Mouse (Mus musculus) MEL (cell line): ENCODE data around the gene Smarca4. TPM values are rescaled to one million over a fixed set of nuclear protein-coding genes. Genes with fewer than 3 reads are reported as not detected.
A peak's percentile ranks its signal among the peaks of the same experiment; 100 is the strongest.

Source experiments
- DNase-seq: peaks from one replicate; pipeline ENCODE4 v3.0.0; 2011; ENCODE audit warnings: low read depth, low spot score
- H3K27ac ChIP-seq: 2 replicates; pipeline ENCODE4 v1.5.1; 2012; ENCODE audit warnings: low read depth, mild to moderate bottlenecking, control low read depth, low read length, moderate library complexity; ENCODE audit not compliant: control insufficient read depth
- H3K27me3 ChIP-seq, 2 experiments: fragments of 150-350 bp in 1 of 2; sonication (generic) in 1 of 2; 2 replicates each; pipeline ENCODE4 v1.6.1; 2012; ENCODE audit warnings: low read length in 2 of 2, mild to moderate bottlenecking in 2 of 2, improper control_type of control experiment in 1 of 2, moderate library complexity in 1 of 2; ENCODE audit not compliant: insufficient read depth in 2 of 2, control insufficient read depth in 1 of 2
- H3K36me3 ChIP-seq, 2 experiments: 2 replicates each; pipeline ENCODE4 v1.6.1; 2012 to 2014; ENCODE audit warnings: low read length in 2 of 2, improper control_type of control experiment in 1 of 2, inconsistent platforms in 1 of 2, mild to moderate bottlenecking in 1 of 2; ENCODE audit not compliant: insufficient read depth in 2 of 2, control insufficient read depth in 1 of 2
- H3K4me1 ChIP-seq, 2 experiments: fragments of 150-350 bp in 1 of 2; sonication (generic) in 1 of 2; 2 replicates each; pipeline ENCODE4 v1.6.1; 2012; ENCODE audit warnings: low read length in 2 of 2, improper control_type of control experiment in 1 of 2, mild to moderate bottlenecking in 1 of 2; ENCODE audit not compliant: insufficient read depth in 2 of 2, control insufficient read depth in 1 of 2
- H3K4me3 ChIP-seq, 2 experiments: fragments of 150-350 bp in 1 of 2; sonication (generic) in 1 of 2; 2 replicates each; pipeline ENCODE4 v1.5.1; 2012; ENCODE audit warnings: low read depth in 2 of 2, low read length in 2 of 2, mild to moderate bottlenecking in 2 of 2, moderate library complexity in 2 of 2, control low read depth in 1 of 2, improper control_type of control experiment in 1 of 2; ENCODE audit not compliant: control insufficient read depth in 1 of 2, insufficient read depth in 1 of 2
- H3K79me2 ChIP-seq: 2 replicates; pipeline ENCODE4 v1.6.1; 2012; ENCODE audit warnings: mild to moderate bottlenecking, low read length, moderate library complexity; ENCODE audit not compliant: control insufficient read depth, poor library complexity, insufficient read depth
- H3K9ac ChIP-seq: 2 replicates; pipeline ENCODE4 v1.6.1; 2012; ENCODE audit warnings: low read depth, mild to moderate bottlenecking, control low read depth, low read length, moderate library complexity; ENCODE audit not compliant: control insufficient read depth, poor library complexity, severe bottlenecking
- H3K9me3 ChIP-seq: fragments of 150-350 bp; sonication (generic); replicated peaks from 2 replicates; pipeline ENCODE4 v1.6.1; 2012; ENCODE audit warnings: mild to moderate bottlenecking, low read length, improper control_type of control experiment, moderate library complexity; ENCODE audit not compliant: insufficient read depth
- BHLHE40 ChIP-seq: IDR thresholded peaks from 2 replicates; pipeline ENCODE4 v1.6.1; 2012; ENCODE audit warnings: low read depth, mild to moderate bottlenecking, inconsistent platforms, low read length, improper control_type of control experiment, borderline replicate concordance
- CHD1 ChIP-seq: IDR thresholded peaks from 2 replicates; pipeline ENCODE4 v1.6.1; 2012; ENCODE audit warnings: low read depth, mild to moderate bottlenecking, inconsistent platforms, low read length, improper control_type of control experiment
- CHD2 ChIP-seq: IDR thresholded peaks from 2 replicates; pipeline ENCODE4 v1.6.1; 2011; ENCODE audit warnings: low read length, improper control_type of control experiment
- CTCF ChIP-seq, 3 experiments: IDR thresholded peaks in 2 of 3; conservative IDR thresholded peaks in 1 of 3; 2 replicates each; pipeline ENCODE4 v1.5.1; 2011 to 2012; ENCODE audit warnings: low read length in 3 of 3, low read depth in 2 of 3, mild to moderate bottlenecking in 2 of 3, improper control_type of control experiment in 1 of 3, inconsistent platforms in 1 of 3, mixed read lengths in 1 of 3, moderate library complexity in 1 of 3; ENCODE audit not compliant: control insufficient read depth in 1 of 3, insufficient read depth in 1 of 3, poor library complexity in 1 of 3, severe bottlenecking in 1 of 3
- E2F4 ChIP-seq: IDR thresholded peaks from 2 replicates; pipeline ENCODE4 v1.6.1; 2011; ENCODE audit warnings: low read depth, low read length, improper control_type of control experiment, borderline replicate concordance
- ELF1 ChIP-seq: IDR thresholded peaks from 2 replicates; pipeline ENCODE4 v1.6.1; 2014; ENCODE audit warnings: low read depth, mild to moderate bottlenecking, inconsistent platforms, low read length, improper control_type of control experiment, moderate library complexity
- EP300 ChIP-seq, 2 experiments: IDR thresholded peaks; 2 replicates each; pipeline ENCODE4 v1.6.1; 2011; ENCODE audit warnings: improper control_type of control experiment in 2 of 2, low read length in 2 of 2, low read depth in 1 of 2, mild to moderate bottlenecking in 1 of 2
- ETS1 ChIP-seq: IDR thresholded peaks from 2 replicates; pipeline ENCODE4 v1.6.1; 2012; ENCODE audit warnings: low read depth, mild to moderate bottlenecking, inconsistent platforms, low read length, improper control_type of control experiment, moderate library complexity
- GABPA ChIP-seq: IDR thresholded peaks from 2 replicates; pipeline ENCODE4 v1.6.1; 2012; ENCODE audit warnings: low read depth, mild to moderate bottlenecking, inconsistent platforms, low read length, improper control_type of control experiment, moderate library complexity
- GATA1 ChIP-seq: IDR thresholded peaks from 2 replicates; pipeline ENCODE4 v1.6.1; 2011; ENCODE audit warnings: low read depth, low read length, improper control_type of control experiment
- HCFC1 ChIP-seq: IDR thresholded peaks from 2 replicates; pipeline ENCODE4 v1.6.1; 2012; ENCODE audit warnings: low read depth, mild to moderate bottlenecking, inconsistent platforms, low read length, improper control_type of control experiment, moderate library complexity
- JUND ChIP-seq: IDR thresholded peaks from 2 replicates; pipeline ENCODE4 v1.6.1; 2011; ENCODE audit warnings: low read depth, mild to moderate bottlenecking, improper control_type of control experiment, low read length
- KAT2A ChIP-seq: conservative IDR thresholded peaks from 2 replicates; pipeline ENCODE4 v1.6.1; 2012; ENCODE audit warnings: low read depth, low read length, improper control_type of control experiment, inconsistent platforms
- MAFK ChIP-seq: IDR thresholded peaks from 2 replicates; pipeline ENCODE4 v1.6.1; 2011; ENCODE audit warnings: low read depth, mild to moderate bottlenecking, low read length, improper control_type of control experiment, borderline replicate concordance
- MAX ChIP-seq: IDR thresholded peaks from 2 replicates; pipeline ENCODE4 v1.6.1; 2011; ENCODE audit warnings: low read length, improper control_type of control experiment
- MAZ ChIP-seq: IDR thresholded peaks from 2 replicates; pipeline ENCODE4 v1.6.1; 2012; ENCODE audit warnings: low read depth, mild to moderate bottlenecking, inconsistent platforms, low read length, improper control_type of control experiment
- MEF2A ChIP-seq: IDR thresholded peaks from 2 replicates; pipeline ENCODE4 v1.6.1; 2014; ENCODE audit warnings: low read depth, mild to moderate bottlenecking, inconsistent platforms, low read length, improper control_type of control experiment; ENCODE audit not compliant: poor library complexity, insufficient replicate concordance, severe bottlenecking; ENCODE audit errors: extremely low read depth
- MXI1 ChIP-seq: IDR thresholded peaks from 2 replicates; pipeline ENCODE4 v1.6.1; 2011; ENCODE audit warnings: mild to moderate bottlenecking, low read depth, low read length, improper control_type of control experiment
- MYC ChIP-seq: IDR thresholded peaks from 2 replicates; pipeline ENCODE4 v1.6.1; 2011; ENCODE audit warnings: low read depth, mild to moderate bottlenecking, low read length, improper control_type of control experiment, moderate library complexity
- NELFE ChIP-seq: IDR thresholded peaks from 2 replicates; pipeline ENCODE4 v1.6.1; 2011; ENCODE audit warnings: low read depth, low read length, improper control_type of control experiment
- NRF1 ChIP-seq: IDR thresholded peaks from 2 replicates; pipeline ENCODE4 v1.6.1; 2014; ENCODE audit warnings: low read depth, mild to moderate bottlenecking, inconsistent platforms, low read length, improper control_type of control experiment, moderate library complexity; ENCODE audit not compliant: poor library complexity, insufficient read depth, severe bottlenecking
- POLR2A ChIP-seq, 2 experiments: IDR thresholded peaks; 2 replicates each; pipeline ENCODE4 v1.6.1; 2011 to 2012; ENCODE audit warnings: low read length in 2 of 2, mild to moderate bottlenecking in 2 of 2, control low read depth in 1 of 2, improper control_type of control experiment in 1 of 2, low read depth in 1 of 2, moderate library complexity in 1 of 2; ENCODE audit not compliant: control insufficient read depth in 1 of 2, insufficient read depth in 1 of 2, poor library complexity in 1 of 2
- POLR2AphosphoS2 ChIP-seq: IDR thresholded peaks from 2 replicates; pipeline ENCODE4 v1.6.1; 2011; ENCODE audit warnings: low read length, improper control_type of control experiment
- POLR2AphosphoS5 ChIP-seq: IDR thresholded peaks from 2 replicates; pipeline ENCODE4 v1.6.1; 2012; ENCODE audit warnings: low read depth, borderline replicate concordance, mild to moderate bottlenecking, inconsistent platforms, low read length, moderate library complexity, mixed read lengths
- RAD21 ChIP-seq: IDR thresholded peaks from 2 replicates; pipeline ENCODE4 v1.6.1; 2011; ENCODE audit warnings: mild to moderate bottlenecking, low read depth, low read length, improper control_type of control experiment
- RCOR1 ChIP-seq: IDR thresholded peaks from 2 replicates; pipeline ENCODE4 v1.6.1; 2012; ENCODE audit warnings: low read depth, mild to moderate bottlenecking, inconsistent platforms, low read length, improper control_type of control experiment
- SIN3A ChIP-seq: IDR thresholded peaks from 2 replicates; pipeline ENCODE4 v1.6.1; 2012; ENCODE audit warnings: low read length, improper control_type of control experiment, inconsistent platforms
- SMC3 ChIP-seq: IDR thresholded peaks from 2 replicates; pipeline ENCODE4 v1.6.1; 2011; ENCODE audit warnings: low read depth, low read length, improper control_type of control experiment
- TAL1 ChIP-seq: IDR thresholded peaks from 2 replicates; pipeline ENCODE4 v1.6.1; 2012; ENCODE audit warnings: mild to moderate bottlenecking, inconsistent platforms, low read length, moderate library complexity, mixed read lengths
- TCF12 ChIP-seq: IDR thresholded peaks from 2 replicates; pipeline ENCODE4 v1.6.1; 2014; ENCODE audit warnings: low read depth, mild to moderate bottlenecking, inconsistent platforms, low read length, improper control_type of control experiment, moderate library complexity
- UBTF ChIP-seq: IDR thresholded peaks from 2 replicates; pipeline ENCODE4 v1.6.1; 2012; ENCODE audit warnings: low read depth, mild to moderate bottlenecking, inconsistent platforms, low read length, improper control_type of control experiment, moderate library complexity, borderline replicate concordance; ENCODE audit not compliant: insufficient read depth
- USF1 ChIP-seq: IDR thresholded peaks from 2 replicates; pipeline ENCODE4 v1.6.1; 2014; ENCODE audit warnings: low read depth, mild to moderate bottlenecking, inconsistent platforms, low read length, improper control_type of control experiment, moderate library complexity
- ZC3H11A ChIP-seq: IDR thresholded peaks from 2 replicates; pipeline ENCODE4 v1.6.1; 2012; ENCODE audit warnings: low read depth, mild to moderate bottlenecking, inconsistent platforms, low read length, improper control_type of control experiment
- ZKSCAN1 ChIP-seq: IDR thresholded peaks from 2 replicates; pipeline ENCODE4 v1.6.1; 2012; ENCODE audit warnings: low read depth, mild to moderate bottlenecking, inconsistent platforms, low read length, improper control_type of control experiment, moderate library complexity
- ZMIZ1 ChIP-seq: IDR thresholded peaks from 2 replicates; pipeline ENCODE4 v1.6.1; 2012; ENCODE audit warnings: low read depth, mild to moderate bottlenecking, inconsistent platforms, low read length, improper control_type of control experiment, moderate library complexity
- ZNF384 ChIP-seq: IDR thresholded peaks from 2 replicates; pipeline ENCODE4 v1.6.1; 2012; ENCODE audit warnings: low read depth, mild to moderate bottlenecking, inconsistent platforms, low read length, improper control_type of control experiment
- polyA plus RNA-seq, 2 experiments: library from polyadenylated mRNA; stranded (reverse) in 1 of 2; unstranded in 1 of 2; fragments of >175 nt in 1 of 2; fragments of >200 nt in 1 of 2; gene quantifications; 2 replicates each; pipeline versions ENCODE4 v1.2.1 to v1.2.4; 2012; ENCODE audit warnings: low replicate concordance in 2 of 2, low read depth in 1 of 2; ENCODE audit not compliant: insufficient read length in 2 of 2, insufficient read depth in 1 of 2, missing spikeins in 1 of 2
- total RNA-seq: library from RNA; depleted of rRNA; stranded (reverse); fragments of 300-350 nt; gene quantifications from 2 replicates; pipeline ENCODE4 v1.2.3, GENCODE M21; 2012; rRNA removed

The Smarca4 gene
- total RNA-seq (249 and 263 TPM in 2 replicates), polyA plus RNA-seq (100 to 1,000 TPM in 1 of 2 experiments, 10 to 100 TPM in 1; 71.4 to 381 TPM)

GRCm38 (mm10) chr9:21615617-21616231 lies at the start of gene Smarca4:
Gene Smarca4, plus strand, starts transcription at chr9:21616169.
- peak; percentile 100 for DNase-seq
- Histone ChIP-seq H3K27me3 (no peaks in the 10 kb centered on the region), H3K36me3 (peaks cover 13 to 39% of the 10 kb centered on the region in 2 experiments), H3K4me1 (peaks cover 13 to 24% of the 10 kb centered on the region in 2 experiments), H3K27ac (peak within 1 kb of the TSS; percentile 89), H3K9ac (peak within 1 kb of the TSS; percentile 88), H3K4me3 (peak within 1 kb of the TSS; percentile 80 to 87), H3K79me2 (peaks cover 47% of the 10 kb centered on the region), H3K9me3 (no peaks in the 10 kb centered on the region)
- TF ChIP-seq JUND = no peak
- TF ChIP-seq ZMIZ1 = peak; percentile 99
- 0 out of 2 replicates have a peak, but pooled peaks have one; percentile 66 for TF ChIP-seq UBTF
- no peak for TF ChIP-seq SMC3
- TF ChIP-seq POLR2AphosphoS5 = peak; percentile 87; the same call in 1 of the 2 replicates
- TF ChIP-seq USF1 = peak; percentile 78
- peak; percentile 72 for TF ChIP-seq RCOR1
- peak; percentile 92 for TF ChIP-seq SIN3A
- TF ChIP-seq CTCF (IDR thresholded peaks at IDR 0.05 in 2 of 3, conservative IDR thresholded peaks at IDR 0.05 in 1 of 3; ENCODE audit: control insufficient read depth in 1 of 3, insufficient read depth in 1 of 3, low read depth in 2 of 3, low read length in 3 of 3, poor library complexity in 1 of 3, severe bottlenecking in 1 of 3) = 0 out of 6 replicates have a peak, but pooled peaks of 1 of the 3 experiments have one; percentile 8
- TF ChIP-seq MAZ = peak; percentile 98
- peak; percentile 72; the same call in 1 of the 2 replicates for TF ChIP-seq BHLHE40
- TF ChIP-seq POLR2AphosphoS2 = peak; percentile 99
- peak; percentile 90 for TF ChIP-seq NRF1
- peak; percentile 90 for TF ChIP-seq TCF12
- TF ChIP-seq KAT2A = no peak; the same call in 1 of the 2 replicates
- no peak for TF ChIP-seq RAD21
- no peak for TF ChIP-seq GABPA
- TF ChIP-seq POLR2A (IDR thresholded peaks at IDR 0.05; ENCODE audit: control insufficient read depth in 1 of 2, insufficient read depth in 1 of 2, low read depth in 1 of 2, low read length in 2 of 2, poor library complexity in 1 of 2) = peak; percentile 99
- TF ChIP-seq MYC = peak; percentile 97
- TF ChIP-seq GATA1 = peak; percentile 86
- TF ChIP-seq TAL1 = no peak
- 0 out of 2 replicates have a peak, but pooled peaks have one; percentile 4 for TF ChIP-seq MEF2A
- peak in 1 of 2 experiments; percentile 76; a peak in 2 of 4 replicates for TF ChIP-seq EP300 (IDR thresholded peaks at IDR 0.05; ENCODE audit: low read depth in 1 of 2, low read length in 2 of 2)
- TF ChIP-seq NELFE = peak; percentile 98
- peak; percentile 94 for TF ChIP-seq MXI1
- TF ChIP-seq ZKSCAN1 = no peak
- no peak for TF ChIP-seq ZC3H11A
- no peak for TF ChIP-seq CHD1
- TF ChIP-seq ETS1 = peak; percentile 86
- TF ChIP-seq CHD2 = peak; percentile 91
- TF ChIP-seq E2F4 = no peak
- TF ChIP-seq HCFC1 = peak; percentile 85
- no peak for TF ChIP-seq MAFK
- no peak for TF ChIP-seq ZNF384
- peak; percentile 92 for TF ChIP-seq ELF1
- TF ChIP-seq MAX = peak; percentile 82
